Mouse (Mus musculus) MEL (cell line): ENCODE measurements around the gene Ppp1r11.
"Not testable (repeated sequence)": the region's sequence is repeated elsewhere in the genome, so short reads cannot be mapped to it uniquely, and the experiment has no call there.

ENCODE experiments used
- CHD1 ChIP-seq: IDR thresholded peaks from 2 replicates; pipeline ENCODE4 v1.6.1; 2012; ENCODE audit warnings: low read depth, mild to moderate bottlenecking, inconsistent platforms, low read length, improper control_type of control experiment
- CTCF ChIP-seq, 3 experiments: IDR thresholded peaks in 2 of 3; conservative IDR thresholded peaks in 1 of 3; 2 replicates each; pipeline ENCODE4 v1.5.1; 2011 to 2012; ENCODE audit warnings: low read length in 3 of 3, low read depth in 2 of 3, mild to moderate bottlenecking in 2 of 3, improper control_type of control experiment in 1 of 3, inconsistent platforms in 1 of 3, mixed read lengths in 1 of 3, moderate library complexity in 1 of 3; ENCODE audit not compliant: control insufficient read depth in 1 of 3, insufficient read depth in 1 of 3, poor library complexity in 1 of 3, severe bottlenecking in 1 of 3
- EP300 ChIP-seq, 2 experiments: IDR thresholded peaks; 2 replicates each; pipeline ENCODE4 v1.6.1; 2011; ENCODE audit warnings: improper control_type of control experiment in 2 of 2, low read length in 2 of 2, low read depth in 1 of 2, mild to moderate bottlenecking in 1 of 2
- GATA1 ChIP-seq: IDR thresholded peaks from 2 replicates; pipeline ENCODE4 v1.6.1; 2011; ENCODE audit warnings: low read depth, low read length, improper control_type of control experiment
- JUND ChIP-seq: IDR thresholded peaks from 2 replicates; pipeline ENCODE4 v1.6.1; 2011; ENCODE audit warnings: low read depth, mild to moderate bottlenecking, improper control_type of control experiment, low read length
- NELFE ChIP-seq: IDR thresholded peaks from 2 replicates; pipeline ENCODE4 v1.6.1; 2011; ENCODE audit warnings: low read depth, low read length, improper control_type of control experiment
- POLR2A ChIP-seq, 2 experiments: IDR thresholded peaks; 2 replicates each; pipeline ENCODE4 v1.6.1; 2011 to 2012; ENCODE audit warnings: low read length in 2 of 2, mild to moderate bottlenecking in 2 of 2, control low read depth in 1 of 2, improper control_type of control experiment in 1 of 2, low read depth in 1 of 2, moderate library complexity in 1 of 2; ENCODE audit not compliant: control insufficient read depth in 1 of 2, insufficient read depth in 1 of 2, poor library complexity in 1 of 2
- TBP ChIP-seq: IDR thresholded peaks from 2 replicates; pipeline ENCODE4 v1.8.0; 2011; ENCODE audit warnings: low read depth, low read length, improper control_type of control experiment
- ZNF384 ChIP-seq: IDR thresholded peaks from 2 replicates; pipeline ENCODE4 v1.6.1; 2012; ENCODE audit warnings: low read depth, mild to moderate bottlenecking, inconsistent platforms, low read length, improper control_type of control experiment

DNA sequence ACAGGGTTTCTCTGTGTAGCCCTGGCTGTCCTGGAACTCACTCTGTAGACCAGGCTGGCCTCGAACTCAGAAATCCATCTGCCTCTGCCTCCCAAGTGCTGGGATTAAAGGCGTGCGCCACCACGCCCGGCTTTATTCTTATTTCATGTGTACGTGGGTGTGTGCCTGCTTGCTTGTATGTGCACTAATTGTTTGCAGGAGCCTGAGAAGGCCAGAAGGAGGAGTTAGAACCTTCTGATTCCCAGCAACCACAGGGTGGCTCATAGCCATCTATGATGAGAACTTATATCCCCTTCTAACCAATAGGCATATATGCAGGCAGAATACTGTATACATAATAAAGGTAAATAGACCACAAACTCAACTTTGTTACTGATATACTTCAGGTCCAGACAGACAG is 39.1 kb upstream of the Ppp1r11 start:
- TF ChIP-seq CHD1; CTCF (IDR thresholded peaks at IDR 0.05 in 2 of 3, conservative IDR thresholded peaks at IDR 0.05 in 1 of 3; ENCODE audit: control insufficient read depth in 1 of 3, insufficient read depth in 1 of 3, low read depth in 2 of 3, low read length in 3 of 3, poor library complexity in 1 of 3, severe bottlenecking in 1 of 3); TBP; GATA1; EP300 (IDR thresholded peaks at IDR 0.05; ENCODE audit: low read depth in 1 of 2, low read length in 2 of 2); POLR2A (IDR thresholded peaks at IDR 0.05; ENCODE audit: control insufficient read depth in 1 of 2, insufficient read depth in 1 of 2, low read depth in 1 of 2, low read length in 2 of 2, poor library complexity in 1 of 2); ZNF384; JUND; NELFE: not testable (repeated sequence)
